Mouse (Mus musculus): ENCODE measurements around the gene Gatm.

Gene Gatm

DNA sequence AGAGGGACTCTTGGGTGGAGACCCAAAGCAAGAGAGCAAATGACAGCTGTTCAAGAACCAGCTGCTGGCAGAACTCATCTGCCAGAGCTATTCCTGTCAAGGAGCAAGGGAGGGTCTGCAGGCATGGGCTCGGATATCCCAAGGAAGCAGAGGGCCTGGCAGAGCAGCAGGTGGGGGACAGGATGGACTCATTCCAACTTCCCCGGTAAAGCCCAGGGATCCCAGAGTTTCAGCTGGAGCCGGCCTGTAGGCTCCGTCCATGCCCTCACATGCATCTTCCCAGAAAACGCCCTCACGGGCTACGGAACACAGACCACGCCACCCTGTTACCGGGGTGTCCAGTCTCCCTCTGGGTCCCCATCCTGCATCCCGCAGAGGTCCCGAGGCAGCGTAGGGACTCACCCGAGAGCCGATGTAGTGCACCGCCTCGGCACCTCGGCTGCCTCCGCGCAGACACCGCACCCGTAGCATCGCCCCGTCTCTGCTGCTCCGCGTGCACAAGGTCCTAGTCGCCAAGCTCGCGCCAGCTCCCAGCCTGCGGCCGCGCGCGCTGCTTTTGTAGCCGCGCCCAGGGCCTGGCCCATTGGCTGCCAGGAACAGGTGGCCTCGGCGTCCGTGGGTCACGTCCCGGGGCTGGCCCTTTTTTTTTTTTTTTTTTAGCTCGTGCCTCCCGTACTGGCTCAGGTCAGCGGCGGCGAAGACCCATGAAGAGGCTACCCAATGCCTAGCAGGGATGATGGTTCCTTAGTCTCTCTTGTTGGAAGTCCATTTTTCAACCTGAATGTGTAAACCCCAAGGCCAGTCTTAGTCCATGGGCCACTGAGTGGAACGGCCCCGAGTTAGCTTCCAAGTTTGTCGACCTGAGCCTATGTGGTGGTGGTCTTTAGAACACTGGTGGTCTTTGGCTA, at the start of gene Gatm:
Gatm (minus strand) TSS at position 558 of the 908 bp plus-strand sequence.
- DNase-seq: peak; percentile 62

DNA sequence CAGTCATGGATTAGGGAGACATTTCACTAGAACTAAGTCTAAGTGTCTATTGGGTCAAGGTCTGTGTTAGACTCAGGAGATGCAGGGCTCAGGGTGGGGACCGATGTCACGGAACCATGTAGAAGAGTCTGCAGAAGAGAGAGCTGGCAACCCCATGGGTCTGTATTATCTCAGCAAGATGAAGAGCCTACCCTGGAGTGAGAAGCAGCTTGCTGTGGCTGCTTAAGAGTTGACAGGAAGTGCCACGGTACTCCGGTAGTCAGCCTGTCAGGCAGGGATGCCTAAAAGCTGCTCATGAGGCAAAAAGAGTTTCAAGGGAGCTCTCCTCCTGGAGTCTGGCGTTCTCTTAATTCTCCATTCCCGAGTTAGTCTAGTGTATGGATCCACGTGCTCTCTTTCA, 48.7 kb upstream of the Gatm start:
- DNase-seq: no peak

GRCm38 (mm10) chr2:122657707-122658524, 46.8 kb upstream of the Gatm start:
- no peak for DNase-seq

- no peak for DNase-seq
These were observed 45.7 kb upstream of the Gatm start for GRCm38 (mm10) chr2:122656767-122657166.

- DNase-seq: no peak
These were observed 44.9 kb upstream of the Gatm start for GRCm38 (mm10) chr2:122656052-122656451.

- peak; percentile 21 for DNase-seq
These were observed 41.3 kb upstream of the Gatm start for GRCm38 (mm10) chr2:122652096-122653084.

DNA sequence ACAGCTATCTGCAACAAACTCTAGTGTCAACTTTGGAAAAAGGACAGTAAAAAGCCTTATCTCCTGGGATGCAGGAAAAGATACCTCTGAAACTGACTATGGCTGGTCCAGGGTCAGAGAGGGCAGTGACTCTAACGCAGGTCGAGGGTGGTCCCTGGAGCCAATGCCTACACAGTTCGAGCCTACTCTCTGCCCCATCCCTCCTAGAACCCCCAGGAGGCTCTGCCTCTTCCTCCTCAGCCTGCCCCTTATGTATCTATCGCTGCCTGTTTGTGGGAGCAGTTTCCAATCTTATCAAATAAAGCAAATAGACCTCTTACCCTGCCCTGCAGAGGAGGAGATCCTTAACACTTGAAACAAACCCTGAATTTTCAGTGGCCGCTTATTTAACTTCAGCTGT, 27.6 kb upstream of the Gatm start:
- DNase-seq: no peak

DNA sequence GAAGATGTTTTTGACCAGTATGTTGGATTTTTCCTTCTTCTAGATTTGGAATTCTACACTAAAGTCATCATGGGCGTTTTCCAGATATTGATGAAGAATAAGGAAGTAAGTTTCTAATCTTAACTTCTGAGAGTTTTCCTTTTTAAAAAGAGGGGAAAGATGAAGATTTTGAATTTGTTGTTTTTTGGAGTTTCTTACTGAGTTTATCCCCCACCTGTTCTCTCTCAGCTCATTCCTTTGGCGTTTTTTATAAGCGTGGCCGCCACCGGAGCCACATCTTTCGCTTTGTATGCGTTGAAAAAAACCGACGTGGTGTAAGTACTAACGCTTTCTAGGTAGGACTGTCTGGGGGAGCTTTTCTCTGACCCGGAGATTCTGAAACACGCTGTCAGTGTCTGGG, 26.9 kb upstream of the Gatm start:
- DNase-seq: no peak

- peak; percentile 72 for DNase-seq
These were observed 26.5 kb upstream of the Gatm start for GRCm38 (mm10) chr2:122637526-122637997.

GRCm38 (mm10) chr2:122636686-122637085, 25.6 kb upstream of the Gatm start, which contains the start of gene AA467197:
AA467197 (plus strand) TSS chr2:122636986.
- no peak for DNase-seq

GRCm38 (mm10) chr2:122631226-122631801, 20.2 kb upstream of the Gatm start:
- peak; percentile 44 for DNase-seq

GRCm38 (mm10) chr2:122630465-122631225, 19.5 kb upstream of the Gatm start:
- DNase-seq: peak; percentile 88

- no peak for DNase-seq
These were observed 18.8 kb upstream of the Gatm start for GRCm38 (mm10) chr2:122629871-122630270.

DNA sequence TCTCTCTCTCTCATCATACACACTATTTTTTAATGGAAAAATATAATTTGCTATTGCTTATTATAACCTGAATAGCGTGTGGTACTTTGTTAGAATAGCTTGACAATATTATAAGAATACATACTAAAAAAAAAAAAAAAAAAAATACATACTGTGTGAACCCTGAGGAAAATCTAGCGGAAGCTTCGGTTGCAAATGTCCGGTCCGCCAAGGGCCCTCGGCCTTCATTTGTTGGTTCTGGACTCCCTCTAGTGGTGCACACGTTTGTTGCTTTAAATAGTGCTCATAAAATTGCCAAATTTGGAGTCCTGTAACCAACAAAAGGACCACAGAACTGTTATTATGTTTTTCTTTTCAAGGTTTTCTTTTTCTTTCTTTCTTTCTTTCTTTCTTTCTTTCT, 17.9 kb upstream of the Gatm start:
- DNase-seq: peak; percentile 69

DNA sequence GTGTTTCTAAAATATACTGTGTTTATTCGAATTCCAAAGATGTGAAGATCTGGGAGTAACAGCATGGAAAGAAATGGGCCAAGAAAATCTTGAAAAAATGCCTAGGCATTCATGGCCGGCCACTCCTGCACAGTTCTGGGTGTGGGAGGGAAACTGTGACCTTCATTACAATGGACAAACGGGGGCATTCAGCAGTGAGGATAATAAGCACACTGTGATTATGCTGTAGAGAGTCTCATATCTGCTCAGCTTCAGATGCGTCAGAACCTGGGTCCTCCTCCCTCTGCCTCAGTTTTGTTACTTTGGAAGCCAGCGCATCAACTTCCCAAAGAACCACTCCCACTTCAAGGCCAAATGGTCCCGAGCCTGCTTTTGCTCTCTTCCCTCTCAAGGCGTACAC, 14.8 kb upstream of the Gatm start:
- DNase-seq: no peak

DNA sequence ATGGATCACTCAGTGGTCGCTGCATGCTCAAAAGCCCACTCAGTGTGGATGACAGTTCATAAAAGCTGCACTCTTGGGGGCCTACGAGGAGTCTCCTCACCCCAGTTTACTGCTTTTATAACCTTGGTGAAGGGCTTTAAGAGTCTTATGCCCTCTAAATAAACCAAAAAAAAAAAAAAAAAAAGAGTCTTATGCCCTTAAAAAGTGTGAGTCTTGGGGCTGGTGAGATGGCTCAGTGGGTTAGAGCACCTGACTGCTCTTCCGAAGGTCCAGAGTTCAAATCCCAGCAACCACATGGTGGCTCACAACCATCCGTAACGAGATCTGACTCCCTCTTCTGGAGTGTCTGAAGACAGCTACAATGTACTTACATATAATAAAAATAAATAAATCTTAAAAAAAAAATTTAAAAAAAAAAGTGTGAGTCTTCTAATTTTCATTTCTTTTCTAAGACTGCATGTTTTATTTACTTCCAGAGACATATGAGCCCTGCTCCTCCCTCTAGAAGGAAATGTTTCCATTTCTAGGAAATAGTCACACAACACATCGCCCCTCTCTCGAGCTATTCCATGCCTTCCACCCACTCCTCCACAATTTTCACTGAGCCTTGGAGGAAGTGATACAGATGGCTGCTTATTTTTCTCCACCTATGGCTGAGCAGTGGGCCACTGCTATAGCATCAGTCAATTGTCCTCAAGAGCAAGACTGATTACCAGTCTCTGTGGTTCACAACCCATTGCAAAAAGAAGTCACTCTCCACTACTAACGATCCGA, 10.4 kb upstream of the Gatm start:
- no peak for DNase-seq

DNA sequence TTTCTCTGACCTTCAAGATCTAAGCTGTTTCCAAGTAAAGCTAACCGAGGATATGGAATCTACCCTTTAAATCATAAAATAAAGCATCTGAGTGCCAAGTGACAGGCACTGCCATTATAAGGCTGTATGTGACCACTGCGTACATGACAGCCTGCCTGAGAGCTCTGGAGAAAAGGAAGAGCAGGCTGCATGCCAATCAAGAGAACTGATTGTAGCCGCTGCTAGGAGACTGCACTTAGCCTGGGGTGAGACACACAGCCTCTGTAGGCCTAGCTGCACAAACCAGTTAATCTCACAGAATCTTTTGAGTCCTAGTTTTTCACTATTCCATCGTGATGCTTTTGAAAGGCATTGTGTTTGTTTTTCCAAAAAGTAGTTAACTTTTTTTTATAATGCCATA, 7.6 kb upstream of the Gatm start:
- DNase-seq: no peak

- DNase-seq: no peak
These were observed 6.7 kb upstream of the Gatm start for GRCm38 (mm10) chr2:122617792-122618191.

- DNase-seq: no peak
These were observed 5.1 kb upstream of the Gatm start for GRCm38 (mm10) chr2:122616237-122616636.

GRCm38 (mm10) chr2:122611654-122611973, 511 bp upstream of the Gatm start:
- no peak for DNase-seq

- DNase-seq: no peak
These were observed 2.3 kb downstream of the Gatm start for GRCm38 (mm10) chr2:122608820-122609219.

All from liver (tissue).